Mouse (Mus musculus) embryonic facial prominence, embryonic 12.5 days (tissue): ENCODE measurements at regions not wholly inside any gene's neighbourhood (a gene's known extent, or its start where the extent isn't known, plus 50 kb on each side); places are given as distances from the start of the nearest gene placed in this dataset.

Source experiments
- ATAC-seq: fragments of 200-750 bp; cut with Nextera tagmentation; 2 replicates; pipeline ENCODE4 v1.8.0; 2017; ENCODE audit not compliant: insufficient number of reproducible peaks, insufficient read depth, low FRiP score, low TSS enrichment
- H3K27ac ChIP-seq: fragments of 300-500 bp; sonication (generic); 2 replicates; pipeline ENCODE4 v1.5.1; 2016; ENCODE audit warnings: mild to moderate bottlenecking
- H3K27me3 ChIP-seq: fragments of 300-500 bp; sonication (generic); 2 replicates; pipeline ENCODE4 v1.6.1; 2016; ENCODE audit warnings: mild to moderate bottlenecking, moderate library complexity
- H3K36me3 ChIP-seq: fragments of 300-500 bp; sonication (generic); 2 replicates; pipeline ENCODE4 v1.6.1; 2016; ENCODE audit warnings: mild to moderate bottlenecking
- H3K4me1 ChIP-seq: fragments of 300-500 bp; sonication (generic); 2 replicates; pipeline ENCODE4 v1.6.1; 2016
- H3K4me2 ChIP-seq: fragments of 300-500 bp; sonication (generic); replicated peaks from 2 replicates; pipeline ENCODE4 v1.6.1; 2016; ENCODE audit warnings: mild to moderate bottlenecking, moderate library complexity
- H3K4me3 ChIP-seq: fragments of 300-500 bp; sonication (generic); 2 replicates; pipeline ENCODE4 v1.5.1; 2016; ENCODE audit warnings: mild to moderate bottlenecking
- H3K9ac ChIP-seq: fragments of 300-500 bp; sonication (generic); 2 replicates; pipeline ENCODE4 v1.6.1; 2016; ENCODE audit warnings: mild to moderate bottlenecking, moderate library complexity
- H3K9me3 ChIP-seq: fragments of 300-500 bp; sonication (generic); 2 replicates; pipeline ENCODE4 v1.6.1; 2016; ENCODE audit warnings: mild to moderate bottlenecking, moderate library complexity
- WGBS: fragments of 180-500 bp; shearing (Covaris S2); methylation state at CpG from one replicate; pipeline ENCODE4 v1.1.7; 2016; 5-methylcytosine and 5-hydroxymethylcytosine counted together

- Histone ChIP-seq H3K4me2 (no peak overlapping the region), H3K9ac (no peak overlapping the region), H3K9me3 (no peaks in the 10 kb centered on the region), H3K27me3 (no peaks in the 10 kb centered on the region), H3K4me1 (no peaks in the 10 kb centered on the region), H3K36me3 (no peaks in the 10 kb centered on the region), H3K4me3 (no peak overlapping the region), H3K27ac (no peak overlapping the region)
- ATAC-seq = no peak
- 60% methylated on average over 5 of the region's 5 CpGs for WGBS
Observed at GRCm38 (mm10) chr1:166735545-166735944, 53.9 kb upstream of the Fmo9 start.

- no peak for ATAC-seq
- no peak overlapping the region for H3K9ac ChIP-seq
- H3K9me3 ChIP-seq = no peaks in the 10 kb centered on the region
- no peak overlapping the region for H3K4me3 ChIP-seq
- H3K36me3 ChIP-seq = no peaks in the 10 kb centered on the region
- no peak overlapping the region for H3K27ac ChIP-seq
- 8% methylated on average over 2 of the region's 2 CpGs for WGBS
- no peaks in the 10 kb centered on the region for H3K4me1 ChIP-seq
- H3K4me2 ChIP-seq = no peak overlapping the region
- H3K27me3 ChIP-seq = no peaks in the 10 kb centered on the region
Observed at GRCm38 (mm10) chr1:166738029-166738428, 56.4 kb upstream of the Fmo9 start.

GRCm38 (mm10) chr1:166750236-166750635, 68.6 kb upstream of the Fmo9 start:
- 79% methylated on average over 4 of the region's 4 CpGs for WGBS
- Histone ChIP-seq H3K9ac (no peak overlapping the region), H3K27ac (no peak overlapping the region), H3K36me3 (no peaks in the 10 kb centered on the region), H3K4me2 (no peak overlapping the region), H3K4me3 (no peak overlapping the region), H3K4me1 (no peaks in the 10 kb centered on the region), H3K27me3 (no peaks in the 10 kb centered on the region), H3K9me3 (no peaks in the 10 kb centered on the region)
- no peak for ATAC-seq

GRCm38 (mm10) chr1:166750777-166751176, 69.1 kb upstream of the Fmo9 start:
- no peak for ATAC-seq
- Histone ChIP-seq H3K9ac (no peak overlapping the region), H3K27ac (no peak overlapping the region), H3K9me3 (no peaks in the 10 kb centered on the region), H3K36me3 (no peaks in the 10 kb centered on the region), H3K4me1 (no peaks in the 10 kb centered on the region), H3K4me2 (no peak overlapping the region), H3K4me3 (no peak overlapping the region), H3K27me3 (no peaks in the 10 kb centered on the region)
- 87% methylated on average over 4 of the region's 4 CpGs for WGBS

- Histone ChIP-seq H3K4me3 (no peak overlapping the region), H3K9ac (no peak overlapping the region), H3K9me3 (no peaks in the 10 kb centered on the region), H3K27ac (no peak overlapping the region), H3K4me1 (no peaks in the 10 kb centered on the region), H3K4me2 (no peak overlapping the region), H3K36me3 (no peaks in the 10 kb centered on the region), H3K27me3 (no peaks in the 10 kb centered on the region)
- WGBS = 89% methylated on average over 3 of the region's 3 CpGs
- ATAC-seq = no peak
Observed at GRCm38 (mm10) chr1:166751436-166751835, 69.8 kb upstream of the Fmo9 start.

GRCm38 (mm10) chr1:166752990-166753709, 71.5 kb upstream of the Fmo9 start:
- H3K9ac ChIP-seq = no peak overlapping the region
- H3K4me3 ChIP-seq = no peak overlapping the region
- no peaks in the 10 kb centered on the region for H3K4me1 ChIP-seq
- H3K27ac ChIP-seq = no peak overlapping the region
- no peaks in the 10 kb centered on the region for H3K27me3 ChIP-seq
- WGBS = 81% methylated on average over 6 of the region's 6 CpGs
- no peaks in the 10 kb centered on the region for H3K9me3 ChIP-seq
- ATAC-seq = no peak
- H3K36me3 ChIP-seq = no peaks in the 10 kb centered on the region
- no peak overlapping the region for H3K4me2 ChIP-seq

- no peaks in the 10 kb centered on the region for H3K4me1 ChIP-seq
- H3K27ac ChIP-seq = no peak overlapping the region
- no peak overlapping the region for H3K9ac ChIP-seq
- WGBS = 73% methylated on average over 2 of the region's 2 CpGs
- no peaks in the 10 kb centered on the region for H3K9me3 ChIP-seq
- no peak for ATAC-seq
- no peak overlapping the region for H3K4me3 ChIP-seq
- H3K36me3 ChIP-seq = no peaks in the 10 kb centered on the region
- no peaks in the 10 kb centered on the region for H3K27me3 ChIP-seq
- H3K4me2 ChIP-seq = no peak overlapping the region
Observed at GRCm38 (mm10) chr1:166758987-166759386, 77.3 kb upstream of the Fmo9 start.

GRCm38 (mm10) chr1:166773114-166773513, 91.5 kb upstream of the Fmo9 start:
- Histone ChIP-seq H3K4me3 (no peak overlapping the region), H3K27me3 (no peaks in the 10 kb centered on the region), H3K9me3 (no peaks in the 10 kb centered on the region), H3K27ac (no peak overlapping the region), H3K4me2 (no peak overlapping the region), H3K4me1 (no peaks in the 10 kb centered on the region), H3K36me3 (no peaks in the 10 kb centered on the region), H3K9ac (no peak overlapping the region)
- no peak for ATAC-seq
- WGBS = 85% methylated on average over 1 of the region's 1 CpGs

- Histone ChIP-seq H3K36me3 (no peaks in the 10 kb centered on the region), H3K9me3 (no peaks in the 10 kb centered on the region), H3K9ac (no peak overlapping the region), H3K4me2 (no peak overlapping the region), H3K4me1 (no peaks in the 10 kb centered on the region), H3K27me3 (no peaks in the 10 kb centered on the region), H3K27ac (no peak overlapping the region), H3K4me3 (no peak overlapping the region)
- 66% methylated on average over 1 of the region's 1 CpGs for WGBS
- ATAC-seq = no peak
Observed at GRCm38 (mm10) chr1:166782106-166782505, 100.5 kb upstream of the Fmo9 start.

- WGBS = 74% methylated on average over 1 of the region's 1 CpGs
- H3K9ac ChIP-seq = no peak overlapping the region
- H3K27ac ChIP-seq = no peak overlapping the region
- no peak for ATAC-seq
- H3K9me3 ChIP-seq = no peaks in the 10 kb centered on the region
- H3K4me2 ChIP-seq = no peak overlapping the region
- H3K4me1 ChIP-seq = no peaks in the 10 kb centered on the region
- no peak overlapping the region for H3K4me3 ChIP-seq
- H3K27me3 ChIP-seq = no peaks in the 10 kb centered on the region
- no peaks in the 10 kb centered on the region for H3K36me3 ChIP-seq
Observed at GRCm38 (mm10) chr1:166787945-166788344, 106.3 kb upstream of the Fmo9 start.

- H3K36me3 ChIP-seq = no peaks in the 10 kb centered on the region
- WGBS = 69% methylated on average over 1 of the region's 1 CpGs
- ATAC-seq = no peak
- no peaks in the 10 kb centered on the region for H3K9me3 ChIP-seq
- no peak overlapping the region for H3K27ac ChIP-seq
- no peak overlapping the region for H3K9ac ChIP-seq
- H3K27me3 ChIP-seq = no peaks in the 10 kb centered on the region
- H3K4me2 ChIP-seq = no peak overlapping the region
- H3K4me3 ChIP-seq = no peak overlapping the region
- no peaks in the 10 kb centered on the region for H3K4me1 ChIP-seq
Observed at GRCm38 (mm10) chr1:166788824-166789399, 107.3 kb upstream of the Fmo9 start.

GRCm38 (mm10) chr1:166793052-166793716, 111.5 kb upstream of the Fmo9 start:
- no peak for ATAC-seq
- Histone ChIP-seq H3K4me3 (no peak overlapping the region), H3K27ac (no peak overlapping the region), H3K9me3 (no peaks in the 10 kb centered on the region), H3K36me3 (no peaks in the 10 kb centered on the region), H3K4me2 (no peak overlapping the region), H3K4me1 (no peaks in the 10 kb centered on the region), H3K27me3 (no peaks in the 10 kb centered on the region), H3K9ac (no peak overlapping the region)
- WGBS = 76% methylated on average over 6 of the region's 6 CpGs
